ENCODE assay signal across 27 mouse cellular contexts in the genomic region with DNA sequence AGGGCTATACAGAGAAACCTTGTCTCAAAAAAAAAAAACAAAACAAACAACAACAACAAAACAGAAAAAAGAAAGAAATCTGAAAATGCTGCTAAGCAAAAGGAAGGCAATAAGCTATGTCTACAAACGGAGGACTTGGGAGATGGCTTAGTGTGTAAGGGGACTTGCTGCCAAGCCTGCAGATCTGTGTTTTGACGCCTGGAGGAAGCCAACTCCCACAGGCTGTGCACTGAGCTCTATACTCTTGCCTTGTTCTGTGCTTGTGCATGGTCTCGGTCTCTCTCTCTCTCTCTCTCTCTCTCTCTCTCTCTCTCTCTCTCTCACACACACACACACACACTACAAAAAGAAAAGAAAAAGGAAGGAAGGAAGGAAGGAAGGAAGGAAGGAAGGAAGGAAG. TPM values are rescaled to one million over a fixed set of nuclear protein-coding genes. Genes with fewer than 3 reads are reported as not detected.
DNase-seq lines count a peak whose midpoint lies in the region; ATAC-seq and TF ChIP-seq lines count a peak whose summit lies in the region.
"Had no signal": no experiment of that assay in that cellular context is flagged by ENCODE, and none has a peak within 500 bp of the region (broad histone marks: within the 10 kb centered on the region; RNA-seq: fewer than 3 reads in every experiment).

No protein-coding gene starts in this region.

- 78% methylated on average over 3 of the region's 3 CpGs for WGBS in forebrain, embryonic 16.5 days
- 89% methylated on average over 3 of the region's 3 CpGs for WGBS in forebrain, embryonic 12.5 days

- ATAC-seq in forebrain, embryonic 16.5 days, result no peak
- no peak for ATAC-seq in forebrain, embryonic 12.5 days (ENCODE audit: low FRiP score)
- ATAC-seq: intestine, postnatal 0 days; Patski had no signal

- H3K4me2 ChIP-seq in forebrain, embryonic 16.5 days (ENCODE audit: low read length), result no peak overlapping the region
- no peak overlapping the region for H3K4me2 ChIP-seq in forebrain, embryonic 12.5 days
- H3K4me2 ChIP-seq: embryonic facial prominence, embryonic 13.5 days; heart, embryonic 11.5 days; hindbrain, embryonic 12.5 days; hindbrain, embryonic 15.5 days had no signal

- no peaks in the 10 kb centered on the region for H3K27me3 ChIP-seq in forebrain, embryonic 16.5 days (replicated peaks; ENCODE audit: control insufficient read depth, insufficient read depth, low read length)
- H3K27me3 ChIP-seq in forebrain, embryonic 12.5 days, result no peaks in the 10 kb centered on the region
- H3K27me3 ChIP-seq: CH12.LX; embryonic facial prominence, embryonic 13.5 days; hindbrain, embryonic 12.5 days; hindbrain, embryonic 15.5 days; Patski had no signal

- 0 out of 2 replicates have a peak, but pooled peaks cover 2% of the 10 kb centered on the region for H3K4me1 ChIP-seq in forebrain, embryonic 16.5 days (replicated peaks; ENCODE audit: control insufficient read depth, insufficient read depth, low read length)
- no peaks in the 10 kb centered on the region for H3K4me1 ChIP-seq in forebrain, embryonic 12.5 days
- H3K4me1 ChIP-seq: embryonic facial prominence, embryonic 13.5 days; hindbrain, embryonic 12.5 days had no signal

- peak overlapping the region; percentile 14; the same call in 1 of the 2 replicates for H3K27ac ChIP-seq in forebrain, embryonic 16.5 days (ENCODE audit: low read length)
- H3K27ac ChIP-seq in forebrain, embryonic 12.5 days, result no peak overlapping the region
- H3K27ac ChIP-seq in left cerebral cortex, adult 2 months, result peak overlapping the region; percentile 32; the same call in 1 of the 2 replicates
- H3K27ac ChIP-seq: embryonic facial prominence, embryonic 10.5 days; embryonic facial prominence, embryonic 13.5 days; gastrocnemius, adult 2 months; hindbrain, embryonic 12.5 days; hindbrain, embryonic 15.5 days had no signal

- no peak for TF ChIP-seq CTCF in left cerebral cortex, adult 2 months (IDR thresholded peaks at IDR 0.05)

- H3K4me3 ChIP-seq in forebrain, embryonic 16.5 days (replicated peaks; ENCODE audit: low read length), result no peak overlapping the region
- no peak overlapping the region for H3K4me3 ChIP-seq in forebrain, embryonic 12.5 days (replicated peaks)
- no peak overlapping the region for H3K4me3 ChIP-seq in left cerebral cortex, adult 2 months
- H3K4me3 ChIP-seq: embryonic facial prominence, embryonic 10.5 days; embryonic facial prominence, embryonic 13.5 days; erythroblast, embryonic 14.5 days; gastrocnemius, adult 2 months; hindbrain, embryonic 12.5 days; hindbrain, embryonic 15.5 days had no signal

- H3K9me3 ChIP-seq in forebrain, embryonic 16.5 days (ENCODE audit: control insufficient read depth, low read length), result no peaks in the 10 kb centered on the region
- no peaks in the 10 kb centered on the region for H3K9me3 ChIP-seq in forebrain, embryonic 12.5 days
- H3K9me3 ChIP-seq: embryonic facial prominence, embryonic 10.5 days; embryonic facial prominence, embryonic 13.5 days; G1E; hindbrain, embryonic 12.5 days; hindbrain, embryonic 15.5 days had no signal

- no peak for DNase-seq in left cerebral cortex, adult 2 months (ENCODE audit: extremely low spot score in 1 of 2, low spot score in 2 of 2)
- no peak for DNase-seq in left cerebral cortex, adult 8-10 months (ENCODE audit: low spot score in 2 of 2)
- DNase-seq in brain, adult 2 months (ENCODE audit: low read depth, low spot score), result peak; percentile 74
- DNase-seq in thymus, postnatal 10 days (ENCODE audit: low spot score in 2 of 2), result no peak
- DNase-seq: adrenal gland, postnatal 10 days; adrenal gland, postnatal 36 days; B cell, adult 2 months; cerebellum, adult 11 months; cerebellum, adult 2 months; cerebellum, postnatal 10 days; cerebellum, postnatal 36 days; embryo, embryonic 11 days; gastrocnemius, adult 2 months; gastrocnemius, postnatal 14 days; heart, adult 11 months had no signal

- peaks cover 4% of the 10 kb centered on the region for H3K36me3 ChIP-seq in forebrain, embryonic 16.5 days (ENCODE audit: control insufficient read depth, insufficient read depth)
- H3K36me3 ChIP-seq in forebrain, embryonic 12.5 days (replicated peaks), result peaks cover 32% of the 10 kb centered on the region

- intact Hi-C loops in left cerebral cortex, adult 2 months (cut with DNase I), result no loop called here

- no peak overlapping the region for H3K9ac ChIP-seq in forebrain, embryonic 16.5 days (replicated peaks; ENCODE audit: low read depth, low read length)
- H3K9ac ChIP-seq in forebrain, embryonic 12.5 days, result no peak overlapping the region
- H3K9ac ChIP-seq: embryonic facial prominence, embryonic 13.5 days; hindbrain, embryonic 12.5 days; hindbrain, embryonic 15.5 days had no signal

RNA-seq across cellular contexts. Expression of a gene that starts 8.2 kb away (rescaled TPM):
- polyA plus RNA-seq in forebrain, embryonic 16.5 days (2015; fragmentation: Nextera tagmentation; extraction: Ambion mirVana), result 0.25 and 0.52 TPM in 2 replicates
- 0.66 and 0.79 TPM in 2 replicates for polyA plus RNA-seq in forebrain, embryonic 12.5 days (2016; fragmentation: Nextera tagmentation; extraction: Ambion mirVana)
- 1 to 10 TPM; 1.7 TPM for total RNA-seq in left cerebral cortex, adult 2 months (2021)
- total RNA-seq in left cerebral cortex, adult 8-10 months (2022), result 1 to 10 TPM; 1.4 to 3.2 (median 1.5) TPM

RNA-seq across cellular contexts. Expression of a gene that starts 14.0 kb away (rescaled TPM):
- 48.9 and 59.7 TPM in 2 replicates for polyA plus RNA-seq in forebrain, embryonic 16.5 days (2015; fragmentation: Nextera tagmentation; extraction: Ambion mirVana)
- polyA plus RNA-seq in forebrain, embryonic 12.5 days (2016; fragmentation: Nextera tagmentation; extraction: Ambion mirVana), result 51.6 and 55.5 TPM in 2 replicates
- total RNA-seq in left cerebral cortex, adult 2 months (2021), result 10 to 100 TPM; 37.8 to 38.1 TPM
- total RNA-seq in left cerebral cortex, adult 8-10 months (2022), result 10 to 100 TPM; 31.4 to 37.3 (median 34.6) TPM

RNA-seq across cellular contexts. Expression of a gene that starts 20.3 kb away (rescaled TPM):
- 12.1 and 17.3 TPM in 2 replicates for polyA plus RNA-seq in forebrain, embryonic 16.5 days (2015; fragmentation: Nextera tagmentation; extraction: Ambion mirVana)
- polyA plus RNA-seq in forebrain, embryonic 12.5 days (2016; fragmentation: Nextera tagmentation; extraction: Ambion mirVana), result 7.7 and 9.8 TPM in 2 replicates
- total RNA-seq in left cerebral cortex, adult 2 months (2021), result 10 to 100 TPM; 17.8 to 25.7 TPM
- total RNA-seq in left cerebral cortex, adult 8-10 months (2022), result 10 to 100 TPM; 16.8 to 25.2 (median 19.0) TPM

RNA-seq across cellular contexts. Expression of a gene that starts 27.5 kb away (rescaled TPM):
- polyA plus RNA-seq in forebrain, embryonic 16.5 days (2015; fragmentation: Nextera tagmentation; extraction: Ambion mirVana), result 17.7 and 24.8 TPM in 2 replicates
- 38.2 and 41.1 TPM in 2 replicates for polyA plus RNA-seq in forebrain, embryonic 12.5 days (2016; fragmentation: Nextera tagmentation; extraction: Ambion mirVana)
- 10 to 100 TPM; 34.9 to 36.8 TPM for total RNA-seq in left cerebral cortex, adult 2 months (2021)
- 10 to 100 TPM; 23.4 to 29.1 (median 24.5) TPM for total RNA-seq in left cerebral cortex, adult 8-10 months (2022)

RNA-seq across cellular contexts. Expression of a gene that starts 30.7 kb away (rescaled TPM):
- 56.6 and 59.2 TPM in 2 replicates for polyA plus RNA-seq in forebrain, embryonic 16.5 days (2015; fragmentation: Nextera tagmentation; extraction: Ambion mirVana)
- polyA plus RNA-seq in forebrain, embryonic 12.5 days (2016; fragmentation: Nextera tagmentation; extraction: Ambion mirVana), result 35.1 and 36.5 TPM in 2 replicates
- total RNA-seq in left cerebral cortex, adult 2 months (2021), result 10 to 100 TPM; 46.4 to 47.2 TPM
- 10 to 100 TPM; 39.7 to 46.1 (median 45.1) TPM for total RNA-seq in left cerebral cortex, adult 8-10 months (2022)
